Mouse (Mus musculus): ENCODE measurements around the gene Vmn2r59.
"Not testable (repeated sequence)": the region's sequence is repeated elsewhere in the genome, so short reads cannot be mapped to it uniquely, and the experiment has no call there.

Vmn2r59 gene

GRCm38 (mm10) chr7:42058923-42059322, at the start of gene Vmn2r59:
Gene Vmn2r59, minus strand, starts transcription at chr7:42059023.
- DNase-seq (ENCODE audit: low spot score) = no peak

- no peak for DNase-seq (ENCODE audit: low spot score)
These were observed 48.6 kb upstream of the Vmn2r59 start, which contains the start of gene Vmn2r60 for GRCm38 (mm10) chr7:42107470-42107869. Gene Vmn2r60, plus strand, starts transcription at chr7:42107770.

- DNase-seq (ENCODE audit: low spot score) = not testable (repeated sequence)
These were observed 48.2 kb upstream of the Vmn2r59 start for GRCm38 (mm10) chr7:42107061-42107460.

Measured in testis, postnatal 14 days (tissue).